Mouse (Mus musculus): ENCODE measurements around the gene Gm26938.

GRCm38 (mm10) chr5:139789466-139789865 lies 36.7 kb downstream of the Gm26938 start:
- TF ChIP-seq CTCF (conservative IDR thresholded peaks at IDR 0.05; ENCODE audit: low read length) (no peak), NANOG (IDR thresholded peaks at IDR 0.05; ENCODE audit: borderline replicate concordance, low read length) (no peak), POU5F1 (IDR thresholded peaks at IDR 0.05; ENCODE audit: borderline replicate concordance, low read length) (no peak)
